Mouse (Mus musculus) c-Kit-positive CD71-positive TER-119-positive erythroid progenitor cells, embryonic 14.5 days (primary cell): Measurements from ENCODE around the gene Adarb1.

Experiments used
- DNase-seq: peaks from one replicate; pipeline ENCODE4 v3.0.0-alpha.2; 2013; ENCODE audit warnings: low spot score

Gene Adarb1

GRCm38 (mm10) chr10:77383045-77383444 is 35.0 kb downstream of the Adarb1 start:
- no peak for DNase-seq

DNA sequence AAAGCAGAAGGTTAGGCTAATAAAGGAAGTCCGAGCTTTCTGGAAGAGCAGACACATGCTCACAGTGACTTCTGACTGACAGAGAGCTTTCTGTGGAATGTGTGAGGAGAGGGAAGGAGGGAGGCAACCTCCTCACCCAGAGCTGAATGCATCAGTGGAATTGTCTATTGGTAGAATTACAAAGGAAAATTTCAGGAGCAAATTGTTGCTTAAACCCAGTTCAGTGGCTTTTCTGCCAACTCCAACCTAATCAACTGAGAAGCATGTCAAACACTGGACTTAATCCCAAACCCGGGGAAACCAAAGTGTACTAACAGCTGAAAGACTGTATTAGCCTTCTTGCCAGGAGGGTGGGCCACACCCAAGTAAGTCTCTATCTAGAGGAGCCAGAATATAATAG is 36.9 kb downstream of the Adarb1 start:
- no peak for DNase-seq

DNA sequence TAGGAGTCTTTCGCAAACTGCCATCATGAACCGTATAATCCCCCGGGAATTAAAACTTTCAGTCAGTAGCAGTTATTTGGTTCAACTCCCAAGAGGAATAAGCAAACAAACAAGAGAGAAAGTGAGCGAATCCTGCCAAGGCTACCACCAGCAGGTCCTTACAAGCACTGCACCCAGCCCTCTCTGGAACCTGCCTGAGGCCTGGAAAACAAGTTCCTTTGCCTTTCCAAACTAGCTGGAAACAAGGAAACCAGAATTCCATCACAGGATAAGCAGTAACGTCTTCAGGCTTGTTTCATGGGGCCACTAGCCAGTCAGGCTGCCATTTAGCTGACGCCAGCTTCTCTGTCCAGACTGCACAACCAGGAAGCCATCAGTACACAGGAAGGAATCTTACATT is 37.4 kb downstream of the Adarb1 start:
- no peak for DNase-seq

GRCm38 (mm10) chr10:77379199-77379598 is 38.9 kb downstream of the Adarb1 start:
- DNase-seq = no peak

- DNase-seq = no peak
These were observed 42.0 kb downstream of the Adarb1 start for GRCm38 (mm10) chr10:77376056-77376455.

DNA sequence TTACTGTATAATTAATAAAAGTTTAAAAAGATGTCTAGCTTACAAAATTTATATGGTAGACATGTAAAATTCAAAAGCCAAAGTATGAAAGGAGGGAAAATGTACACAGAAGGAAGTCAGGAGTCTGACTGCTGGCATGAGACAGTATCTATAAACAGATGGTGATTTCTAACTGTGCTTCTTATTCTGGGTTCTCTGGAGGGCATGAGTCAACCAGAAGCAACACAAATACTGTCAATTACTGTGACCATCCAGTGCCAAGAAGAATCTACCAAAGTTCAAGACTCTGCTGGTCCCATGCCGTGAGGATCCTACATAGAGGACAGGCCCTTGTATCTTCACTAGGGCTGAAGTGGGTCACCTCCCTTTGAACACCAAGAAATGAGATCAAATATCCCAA is 43.1 kb downstream of the Adarb1 start:
- no peak for DNase-seq

- DNase-seq = no peak
These were observed 43.7 kb downstream of the Adarb1 start for GRCm38 (mm10) chr10:77374407-77374806.

GRCm38 (mm10) chr10:77370129-77370528 is 47.9 kb downstream of the Adarb1 start:
- DNase-seq = no peak

- DNase-seq = no peak
These were observed 50.1 kb downstream of the Adarb1 start for GRCm38 (mm10) chr10:77367973-77368372.

DNA sequence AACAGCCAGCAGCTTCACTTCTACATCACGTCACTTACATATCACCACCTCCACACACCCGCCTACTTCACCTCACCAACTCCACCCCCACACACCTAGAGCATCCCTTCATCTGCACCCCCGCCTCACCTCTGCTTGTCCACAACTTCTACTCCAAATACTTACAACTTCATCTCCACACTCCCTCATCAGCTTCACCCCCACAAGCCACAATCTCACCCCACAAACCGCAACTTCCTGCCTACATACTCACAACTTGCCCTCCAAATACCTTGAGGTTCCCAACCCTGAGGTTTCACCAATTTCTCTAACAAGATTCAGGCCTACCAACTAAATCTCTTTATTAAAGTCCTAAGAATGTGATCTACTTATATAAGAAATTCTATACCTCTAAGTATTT is 51.1 kb downstream of the Adarb1 start:
- no peak for DNase-seq

DNA sequence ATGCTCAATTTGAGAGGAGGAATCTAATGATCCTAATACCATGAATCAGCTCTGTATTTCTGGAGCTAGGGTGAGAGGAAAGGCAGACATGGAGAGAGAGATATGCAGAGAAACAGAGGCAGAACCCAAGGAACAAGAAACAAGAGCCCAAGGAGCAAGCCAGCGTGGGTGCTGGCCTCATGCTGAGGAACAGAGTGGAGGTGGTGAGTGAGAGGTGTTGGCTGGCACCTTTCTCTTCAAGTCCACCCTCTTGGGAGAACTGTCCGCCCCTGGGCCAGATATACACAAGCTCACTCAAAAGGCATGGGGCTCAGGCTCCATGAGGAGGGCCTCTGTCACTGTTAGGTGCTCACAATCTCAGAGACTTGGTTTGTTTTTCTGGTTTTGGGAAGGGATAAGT is 52.9 kb downstream of the Adarb1 start:
- no peak for DNase-seq

GRCm38 (mm10) chr10:77360486-77360885 is 57.6 kb downstream of the Adarb1 start:
- no peak for DNase-seq

GRCm38 (mm10) chr10:77357957-77358356 is 60.1 kb downstream of the Adarb1 start:
- no peak for DNase-seq

DNA sequence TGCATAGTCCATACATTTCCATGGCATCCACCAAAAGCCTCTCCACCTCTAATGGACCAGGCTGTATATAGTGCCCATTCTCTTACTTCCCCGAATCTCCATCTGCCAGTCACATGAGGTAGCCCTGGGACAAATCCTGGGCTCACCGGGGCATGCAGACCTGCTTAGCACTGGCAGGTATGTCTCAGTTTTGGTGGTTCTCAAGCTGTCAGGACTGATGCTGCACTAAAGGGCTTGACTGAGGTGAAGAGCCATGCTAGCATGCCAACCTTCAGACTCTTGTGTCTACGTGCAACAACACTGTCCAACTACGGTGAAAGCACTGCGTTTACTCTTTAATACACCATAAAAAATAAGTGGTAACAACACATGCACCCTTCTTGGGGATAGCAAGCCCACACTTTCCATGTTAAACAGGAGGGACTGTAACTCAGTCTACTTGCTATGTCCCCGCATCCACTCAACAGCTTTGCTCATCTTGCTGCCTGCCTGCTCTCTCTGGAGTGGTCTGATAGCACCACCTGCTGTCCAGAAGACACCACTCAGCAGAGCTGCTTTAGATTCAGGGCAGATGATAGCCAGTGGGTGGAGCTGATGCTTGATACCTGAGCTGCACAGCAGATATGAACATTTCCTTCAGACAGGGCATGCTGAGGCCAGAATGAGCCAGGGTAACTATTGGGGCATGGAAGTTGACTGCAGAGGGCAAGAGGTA is 64.9 kb downstream of the Adarb1 start:
- peak; percentile 47 for DNase-seq

DNA sequence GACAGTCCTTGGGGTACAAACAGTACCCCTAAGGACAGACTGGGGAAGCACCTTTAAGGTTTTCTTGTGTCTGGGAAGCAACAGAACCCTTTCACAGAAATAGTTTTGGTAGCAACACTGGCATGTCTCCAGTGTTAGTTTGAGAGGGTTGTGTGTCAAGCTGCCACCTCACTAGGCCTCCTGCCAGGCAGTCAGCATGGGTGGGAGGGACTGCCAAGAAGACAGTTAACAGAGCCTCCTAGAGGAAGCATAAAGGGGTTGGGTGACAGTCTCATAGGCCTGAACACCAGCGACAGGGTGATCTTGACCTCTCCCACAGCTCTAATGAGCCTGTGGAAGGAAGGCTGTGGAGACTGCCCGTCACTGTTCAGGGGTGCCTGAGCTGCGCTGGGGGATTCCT is 75.2 kb downstream of the Adarb1 start:
- DNase-seq = no peak

DNA sequence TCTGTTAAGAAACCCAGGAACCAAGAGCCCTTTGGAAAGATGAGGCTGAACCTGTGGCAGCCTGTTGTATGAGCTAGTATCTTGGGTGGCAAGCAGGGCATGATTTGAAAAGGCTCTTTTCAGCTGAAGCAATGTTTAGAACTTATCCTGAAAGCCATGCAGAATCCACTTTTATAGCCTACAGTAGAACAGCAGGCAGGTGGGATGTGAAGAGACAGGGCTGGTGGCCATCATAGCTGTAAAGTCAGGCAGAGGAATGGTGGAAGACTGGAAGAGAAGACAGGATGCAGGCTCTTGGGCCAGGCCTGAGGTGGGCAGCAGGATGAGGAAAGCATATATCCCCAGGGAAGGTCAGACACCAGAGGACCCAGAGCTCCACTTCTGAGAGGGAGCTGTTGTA is 76.4 kb downstream of the Adarb1 start:
- DNase-seq = no peak

DNA sequence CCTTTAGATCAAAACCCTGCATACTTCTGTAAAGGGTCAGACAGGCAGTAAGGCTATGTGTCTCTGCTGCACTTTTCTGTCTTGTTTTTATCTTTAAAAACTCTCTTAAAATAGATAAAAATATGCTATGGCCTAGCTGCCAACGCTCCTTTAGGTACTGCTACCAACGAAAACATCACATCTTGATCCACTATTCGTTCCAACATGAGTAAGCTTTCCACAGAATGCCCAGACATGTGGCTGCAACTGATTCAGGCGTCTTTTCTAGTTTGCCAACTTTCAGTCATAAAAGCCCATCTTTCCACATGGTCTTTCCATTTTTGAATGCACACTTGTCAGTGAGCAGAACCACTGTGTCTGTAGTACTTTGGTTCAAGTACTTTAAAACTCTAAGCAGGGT is 77.0 kb downstream of the Adarb1 start:
- DNase-seq = no peak

DNA sequence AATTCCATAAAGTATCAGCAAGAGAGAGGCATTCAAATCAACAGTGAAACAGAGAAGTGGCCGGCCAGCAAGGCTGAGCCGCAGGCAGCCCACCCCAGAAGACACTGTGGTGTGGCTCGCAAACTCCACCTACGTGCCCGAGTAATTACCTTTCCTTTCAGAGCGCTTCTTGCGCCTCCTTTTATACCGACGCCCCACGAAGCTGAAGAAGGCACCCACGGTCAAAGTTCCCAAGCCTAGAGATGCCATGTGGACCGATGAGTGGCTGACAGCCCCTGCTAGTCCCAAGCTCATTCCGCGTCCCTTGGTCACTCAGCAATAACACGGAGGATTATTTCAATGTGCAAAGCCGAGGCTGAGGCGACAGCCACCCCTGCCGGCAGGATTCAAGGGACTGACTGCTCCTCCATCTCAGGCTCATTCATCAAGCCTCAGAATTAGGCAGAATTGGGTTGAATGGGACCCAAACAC is 78.2 kb downstream of the Adarb1 start:
- DNase-seq = no peak

- DNase-seq = no peak
These were observed 84.6 kb downstream of the Adarb1 start for GRCm38 (mm10) chr10:77333518-77333917.

DNA sequence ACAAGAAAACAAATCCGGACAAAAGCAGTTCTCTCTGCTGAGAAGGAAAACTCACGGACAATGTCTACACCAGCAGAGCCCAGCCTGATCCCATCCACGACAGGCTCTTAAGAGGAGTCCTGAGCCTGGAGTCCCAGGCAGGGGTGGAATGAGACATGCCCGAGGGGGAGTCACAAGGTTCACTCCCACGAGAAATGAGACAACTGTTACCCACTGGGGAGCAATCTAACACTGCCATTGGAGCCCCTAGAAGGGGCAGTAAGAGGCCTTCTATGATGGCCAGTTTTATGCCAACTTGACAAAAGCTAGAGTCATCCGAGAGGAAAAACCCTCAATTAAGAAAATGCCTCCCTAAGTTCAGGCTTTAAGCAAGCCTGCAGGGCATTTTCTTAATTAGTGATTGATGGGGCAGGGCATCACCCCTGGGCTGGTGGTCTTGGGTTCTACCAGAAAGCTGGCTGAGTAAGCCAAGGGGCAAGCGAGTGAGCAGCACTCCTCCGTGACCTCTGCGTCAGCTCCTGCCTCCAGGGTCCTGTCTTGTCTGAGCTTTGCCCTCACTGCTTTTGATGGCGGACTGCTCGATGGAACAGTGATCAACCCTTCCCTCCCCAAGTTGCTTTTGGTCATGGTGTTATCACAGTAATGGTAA is 88.5 kb downstream of the Adarb1 start:
- no peak for DNase-seq

GRCm38 (mm10) chr10:77324716-77325115 is 93.4 kb downstream of the Adarb1 start:
- no peak for DNase-seq

DNA sequence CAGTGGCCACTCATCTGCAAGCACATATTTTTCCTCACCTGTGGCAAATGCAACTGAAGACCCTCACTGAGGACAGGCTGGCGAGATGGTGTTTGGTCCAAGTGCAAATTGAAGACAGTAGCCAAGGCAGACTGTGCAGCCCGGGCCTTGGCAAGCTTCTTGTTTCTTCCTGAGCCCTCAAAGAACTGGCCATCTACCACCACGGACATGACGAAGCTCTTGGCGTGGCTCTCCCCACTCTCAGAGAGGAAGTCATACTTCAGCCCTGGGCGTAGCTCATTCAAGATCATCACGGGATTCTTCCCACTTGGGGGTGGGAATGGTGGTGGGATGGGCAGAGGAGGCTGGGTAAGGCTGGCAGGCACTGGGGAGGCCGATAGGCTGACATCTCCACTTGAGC is 96.5 kb downstream of the Adarb1 start:
- no peak for DNase-seq

- no peak for DNase-seq
These were observed 97.1 kb downstream of the Adarb1 start for GRCm38 (mm10) chr10:77321001-77321400.

GRCm38 (mm10) chr10:77315682-77316081 is 102.4 kb downstream of the Adarb1 start:
- DNase-seq = no peak
